Mouse (Mus musculus): ENCODE data around the gene Otp.

Otp gene

GRCm38 (mm10) chr13:94875396-94875880 lies at the start of gene Otp:
Gene Otp, plus strand, starts transcription at chr13:94875602.
- no peak for TF ChIP-seq GATA4 (IDR thresholded peaks at IDR 0.05; ENCODE audit: insufficient replicate concordance, low read length)

GRCm38 (mm10) chr13:94826389-94826788 lies 49.0 kb upstream of the Otp start:
- no peak for TF ChIP-seq GATA4 (IDR thresholded peaks at IDR 0.05; ENCODE audit: insufficient replicate concordance, low read length)

GRCm38 (mm10) chr13:94826986-94827385 lies 48.4 kb upstream of the Otp start:
- TF ChIP-seq GATA4 (IDR thresholded peaks at IDR 0.05; ENCODE audit: insufficient replicate concordance, low read length): no peak

GRCm38 (mm10) chr13:94827847-94828246 lies 47.6 kb upstream of the Otp start:
- TF ChIP-seq GATA4 (IDR thresholded peaks at IDR 0.05; ENCODE audit: insufficient replicate concordance, low read length): no peak

DNA sequence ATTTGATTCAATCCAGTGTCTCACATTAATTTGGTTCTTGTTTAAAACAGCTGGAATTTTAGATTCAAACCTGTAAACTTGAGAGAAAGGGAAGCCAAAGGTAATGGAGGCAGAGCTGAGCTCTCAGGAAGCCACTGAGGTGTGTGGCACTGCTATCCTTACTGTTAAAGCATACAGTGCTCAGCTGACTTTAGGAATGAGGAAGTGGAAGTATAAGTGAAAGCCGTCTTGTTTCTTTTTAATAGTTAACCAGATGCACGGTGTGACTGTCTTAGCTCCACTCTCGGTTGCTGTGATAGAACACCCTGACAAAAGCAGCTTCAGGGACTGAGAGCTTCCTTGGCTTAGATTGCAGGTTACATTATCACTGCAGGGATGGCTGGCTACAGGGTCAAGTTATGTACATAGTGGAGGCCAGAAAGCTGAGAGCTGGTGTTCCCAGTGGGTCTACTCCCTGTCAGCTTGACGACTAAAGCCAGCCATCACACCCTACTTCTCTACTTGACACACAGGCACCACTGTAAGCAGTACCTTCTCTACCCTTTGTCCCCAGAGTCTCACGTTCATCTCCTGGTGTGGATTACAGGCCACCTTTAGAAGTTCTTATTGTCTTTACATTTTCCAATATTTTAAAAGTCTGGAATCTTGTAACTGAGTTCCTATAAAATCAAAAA lies 37.2 kb upstream of the Otp start:
- TF ChIP-seq GATA4 (IDR thresholded peaks at IDR 0.05; ENCODE audit: insufficient replicate concordance, low read length): no peak

GRCm38 (mm10) chr13:94838756-94839337 lies 36.6 kb upstream of the Otp start:
- no peak for TF ChIP-seq GATA4 (IDR thresholded peaks at IDR 0.05; ENCODE audit: insufficient replicate concordance, low read length)

DNA sequence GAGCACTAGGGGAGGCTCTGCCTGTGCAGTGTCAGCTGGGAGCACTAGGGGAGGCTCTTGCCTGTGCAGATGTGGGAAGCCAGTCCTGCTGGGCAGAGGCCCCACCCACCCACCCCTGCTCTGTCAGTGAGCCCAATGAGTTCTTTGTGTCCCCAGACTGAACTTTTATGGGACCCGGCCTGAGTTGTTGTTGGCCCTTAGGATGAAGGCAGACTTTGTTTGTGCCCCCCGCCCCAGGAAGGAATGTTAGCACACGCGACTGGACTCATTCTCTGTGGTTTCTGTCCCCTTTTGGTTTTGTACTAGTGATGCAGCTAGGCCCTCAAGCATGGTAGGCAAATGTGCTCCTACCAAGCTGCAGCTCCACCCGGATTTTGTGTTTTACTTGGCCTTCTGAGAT lies 32.2 kb upstream of the Otp start:
- no peak for TF ChIP-seq GATA4 (IDR thresholded peaks at IDR 0.05; ENCODE audit: insufficient replicate concordance, low read length)

DNA sequence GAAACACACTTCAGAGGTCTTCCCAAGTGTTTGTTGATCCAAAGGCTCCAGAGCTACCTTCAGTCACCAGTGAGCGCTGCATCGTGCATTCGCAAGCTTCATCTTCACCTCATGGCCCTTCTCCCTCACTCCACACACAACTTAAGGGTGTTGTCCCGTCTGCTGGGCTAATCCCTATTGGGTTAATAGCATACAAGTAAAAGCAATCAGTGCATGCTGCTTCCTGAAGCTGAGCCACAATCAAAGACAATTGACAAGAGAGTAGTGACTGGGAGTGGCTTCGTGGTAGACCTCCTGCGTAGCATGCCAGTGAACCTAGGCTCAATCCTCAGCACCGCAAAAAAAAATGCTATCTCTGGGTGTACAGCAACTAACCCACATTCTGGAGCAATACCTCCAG lies 27.5 kb upstream of the Otp start:
- no peak for TF ChIP-seq GATA4 (IDR thresholded peaks at IDR 0.05; ENCODE audit: insufficient replicate concordance, low read length)

GRCm38 (mm10) chr13:94849351-94849750 lies 26.1 kb upstream of the Otp start:
- TF ChIP-seq GATA4 (IDR thresholded peaks at IDR 0.05; ENCODE audit: insufficient replicate concordance, low read length): no peak

GRCm38 (mm10) chr13:94858016-94858575 lies 17.3 kb upstream of the Otp start:
- TF ChIP-seq GATA4 (IDR thresholded peaks at IDR 0.05; ENCODE audit: insufficient replicate concordance, low read length): no peak

DNA sequence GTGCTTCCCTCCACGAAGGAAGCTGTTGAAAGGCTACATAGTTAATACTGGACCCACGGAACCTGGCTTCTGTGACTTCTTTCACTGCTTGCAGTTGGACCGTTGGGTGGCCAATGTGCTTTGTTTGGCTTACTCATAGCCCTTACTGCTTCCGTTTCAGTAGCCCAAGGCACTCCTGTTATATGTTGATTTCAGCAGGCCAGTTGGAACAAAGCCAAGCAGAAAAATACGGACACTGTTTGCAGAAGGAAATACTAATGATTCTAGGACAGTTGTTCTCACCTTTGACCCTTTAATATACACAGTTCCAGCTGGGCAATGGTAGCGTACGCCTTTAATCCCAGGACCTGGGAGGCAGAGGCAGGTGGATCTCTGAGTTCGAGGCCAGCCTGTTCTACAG lies 16.1 kb upstream of the Otp start:
- TF ChIP-seq GATA4 (IDR thresholded peaks at IDR 0.05; ENCODE audit: insufficient replicate concordance, low read length): no peak

- no peak for TF ChIP-seq GATA4 (IDR thresholded peaks at IDR 0.05; ENCODE audit: insufficient replicate concordance, low read length)
These were observed 12.7 kb upstream of the Otp start for GRCm38 (mm10) chr13:94862491-94863230.

DNA sequence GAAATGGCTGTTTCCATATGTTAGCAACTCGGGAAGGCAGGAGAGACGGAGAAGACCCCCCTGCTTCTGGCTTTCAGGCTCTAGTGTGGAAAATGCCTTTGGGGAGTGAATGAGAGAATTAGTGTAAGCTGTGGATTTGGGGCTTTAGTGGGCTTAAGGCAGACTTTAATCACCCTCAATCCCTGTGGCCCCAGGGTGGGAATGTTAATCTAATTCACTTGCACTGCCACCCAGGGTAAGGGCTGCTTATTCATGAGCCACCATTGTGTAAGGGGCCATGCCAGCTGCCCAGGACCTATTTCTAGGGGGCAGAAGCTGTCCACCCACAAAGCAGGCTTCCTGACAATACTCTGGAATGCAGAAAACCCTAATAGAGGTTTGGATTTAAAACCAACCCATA lies 8.5 kb upstream of the Otp start:
- TF ChIP-seq GATA4 (IDR thresholded peaks at IDR 0.05; ENCODE audit: insufficient replicate concordance, low read length): no peak

DNA sequence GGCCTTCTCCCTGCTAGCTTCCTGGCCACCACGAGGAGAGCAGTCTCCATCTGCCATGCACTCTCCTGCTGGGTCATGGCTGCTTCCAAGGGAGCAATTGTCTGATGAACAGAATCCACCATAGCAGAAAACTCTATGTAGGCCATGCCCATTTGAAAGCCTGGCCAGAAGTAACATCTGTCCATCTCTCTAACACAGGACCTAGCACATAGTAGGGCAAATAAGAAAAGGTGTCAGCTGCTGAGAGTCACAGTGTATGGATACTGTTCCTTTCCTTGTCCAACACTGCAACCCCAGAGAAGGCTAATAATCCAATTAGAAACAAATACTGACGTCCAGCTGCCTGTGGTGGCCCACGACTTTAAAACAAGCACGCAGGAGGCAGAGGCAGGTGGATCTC lies 7.6 kb upstream of the Otp start:
- TF ChIP-seq GATA4 (IDR thresholded peaks at IDR 0.05; ENCODE audit: insufficient replicate concordance, low read length): no peak

GRCm38 (mm10) chr13:94868478-94868950 lies 6.9 kb upstream of the Otp start:
- TF ChIP-seq GATA4 (IDR thresholded peaks at IDR 0.05; ENCODE audit: insufficient replicate concordance, low read length): no peak

DNA sequence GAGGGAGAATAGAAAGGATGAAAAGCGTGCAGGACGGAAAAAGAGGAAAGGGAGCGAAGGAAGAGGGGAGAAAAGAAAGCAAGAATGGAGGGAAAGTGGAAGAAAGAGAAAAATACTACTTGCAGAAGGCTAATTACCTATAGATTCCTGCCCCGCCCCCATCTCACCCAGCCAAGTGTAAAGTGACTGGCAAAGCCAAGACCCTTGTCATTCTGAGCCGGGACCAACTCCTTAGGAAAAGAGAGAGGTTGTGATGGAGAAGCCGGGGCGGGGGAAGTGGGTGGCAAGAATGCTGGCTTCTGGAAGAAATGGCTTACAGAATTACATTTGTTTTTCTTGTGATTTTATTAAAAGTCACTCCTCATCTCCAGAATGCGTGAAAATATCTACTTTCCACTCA lies 5.9 kb upstream of the Otp start:
- TF ChIP-seq GATA4 (IDR thresholded peaks at IDR 0.05; ENCODE audit: insufficient replicate concordance, low read length): no peak

All from liver, adult (tissue).